Mouse (Mus musculus): ENCODE data around the gene Gm49711. TPM values are rescaled to one million over a fixed set of nuclear protein-coding genes. Genes with fewer than 3 reads are reported as not detected.

Gene Gm49711
- 0.13 and 0.29 TPM in 2 replicates for polyA plus RNA-seq (2015; fragmentation: Nextera tagmentation; extraction: Ambion mirVana)

DNA sequence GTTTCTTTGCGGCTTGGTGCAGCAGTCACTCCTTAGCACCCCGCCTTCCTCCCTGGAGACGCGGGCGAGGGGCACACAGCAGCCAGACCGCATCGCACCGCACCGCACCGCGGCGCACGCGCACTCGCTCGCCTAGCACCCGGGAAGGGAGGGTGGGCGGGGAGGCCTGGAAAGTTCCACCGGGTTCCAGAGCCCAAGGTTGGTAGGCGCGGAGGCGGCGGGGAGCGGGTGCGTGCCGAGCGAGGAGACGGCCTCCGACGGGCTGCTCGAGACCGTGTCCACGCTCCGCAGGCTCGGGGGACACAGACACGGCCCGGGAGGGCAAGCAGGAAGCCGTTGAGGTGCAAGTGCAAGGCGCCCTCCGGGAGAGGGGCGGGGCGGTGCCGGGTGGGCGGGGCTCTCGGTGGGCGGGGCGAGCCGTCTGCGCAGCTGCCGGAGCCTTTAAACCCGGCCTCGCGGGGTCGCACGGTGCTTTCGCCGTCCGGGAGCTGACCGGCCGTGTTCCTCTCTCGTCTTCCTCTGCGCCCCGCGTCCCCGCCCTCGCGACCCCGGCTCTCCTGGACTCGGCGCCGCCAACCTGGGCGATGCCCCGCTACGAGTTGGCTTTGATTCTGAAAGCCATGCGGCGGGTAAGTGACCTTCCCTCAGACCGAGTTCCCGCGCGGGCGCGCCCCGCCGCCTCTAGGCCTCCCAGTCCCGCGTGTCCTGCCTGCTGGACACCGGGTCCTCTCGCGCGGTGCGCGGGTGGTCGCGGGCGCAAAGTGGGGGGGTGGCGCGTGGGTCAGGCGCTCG lies at the start of gene Gm49711, which contains the start of the genes Mrps6 and Slc5a3:
TSS of gene Gm49711 (plus strand) at position 465 of the 792 bp plus-strand sequence.
TSS of gene Mrps6 (plus strand) at position 419 of the 792 bp plus-strand sequence.
TSS of gene Slc5a3 (plus strand) at position 471 of the 792 bp plus-strand sequence.
- H3K27me3 ChIP-seq (ENCODE audit: insufficient read depth, low read length), result no peaks in the 10 kb centered on the region
- peaks cover 10% of the 10 kb centered on the region; the same call in 1 of the 2 replicates for H3K36me3 ChIP-seq (ENCODE audit: insufficient read depth, low read length)
- peaks cover 12% of the 10 kb centered on the region; the same call in 1 of the 2 replicates for H3K4me1 ChIP-seq (replicated peaks; ENCODE audit: insufficient read depth, low read length)
- H3K4me2 ChIP-seq (ENCODE audit: low read length), result peak within 1 kb of the TSS; percentile 72
- H3K9me3 ChIP-seq (replicated peaks; ENCODE audit: low read length), result no peaks in the 10 kb centered on the region; the same call in 1 of the 2 replicates
- DNase-seq (ENCODE audit: low spot score) (peak; percentile 88), ATAC-seq (replicated peaks; ENCODE audit: low FRiP score, low read depth) (peak; percentile 89)
- H3K9ac ChIP-seq (ENCODE audit: low read depth, low read length), result peak within 1 kb of the TSS; percentile 81
- H3K4me3 ChIP-seq (replicated peaks; ENCODE audit: low read depth, low read length), result peak within 1 kb of the TSS; percentile 92
- TF ChIP-seq CTCF (IDR thresholded peaks at IDR 0.05; ENCODE audit: low read depth), result no peak
- H3K27ac ChIP-seq, result peak within 1 kb of the TSS; percentile 77
- under 1% methylated on average over 79 of the region's 99 CpGs for WGBS

DNA sequence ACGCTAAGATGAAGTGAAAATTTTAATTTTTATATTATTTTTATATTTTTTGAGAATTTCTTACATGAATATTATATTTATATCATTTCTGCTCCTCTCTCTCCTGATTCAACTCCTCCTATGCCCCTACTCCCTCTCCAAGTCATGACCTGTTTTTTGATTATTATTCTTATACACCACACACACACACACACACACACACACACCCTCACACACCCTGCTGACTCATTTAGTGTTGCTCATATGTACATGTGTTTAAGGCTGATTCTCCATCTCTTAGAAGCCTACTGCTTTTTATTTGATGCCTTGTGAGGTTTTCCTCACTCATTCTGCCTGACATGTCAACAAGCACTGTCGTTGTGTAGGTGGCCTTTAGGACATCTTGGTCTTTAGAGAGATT lies 48.5 kb upstream of the Gm49711 start:
- H3K9me3 ChIP-seq (replicated peaks; ENCODE audit: low read length), result no peaks in the 10 kb centered on the region
- no peak overlapping the region for H3K27ac ChIP-seq
- ATAC-seq (replicated peaks; ENCODE audit: low FRiP score, low read depth), result no peak
- no peaks in the 10 kb centered on the region for H3K27me3 ChIP-seq (ENCODE audit: insufficient read depth, low read length)
- no peaks in the 10 kb centered on the region for H3K36me3 ChIP-seq (ENCODE audit: insufficient read depth, low read length)
- no peak overlapping the region for H3K4me3 ChIP-seq (replicated peaks; ENCODE audit: low read depth, low read length)
- TF ChIP-seq CTCF (IDR thresholded peaks at IDR 0.05; ENCODE audit: low read depth), result no peak
- no peak overlapping the region for H3K4me2 ChIP-seq (ENCODE audit: low read length)
- DNase-seq (ENCODE audit: low spot score), result no peak
- H3K9ac ChIP-seq (ENCODE audit: low read depth, low read length), result no peak overlapping the region
- WGBS, result 91% methylated on average over 2 of the region's 2 CpGs
- H3K4me1 ChIP-seq (replicated peaks; ENCODE audit: insufficient read depth, low read length), result no peaks in the 10 kb centered on the region

DNA sequence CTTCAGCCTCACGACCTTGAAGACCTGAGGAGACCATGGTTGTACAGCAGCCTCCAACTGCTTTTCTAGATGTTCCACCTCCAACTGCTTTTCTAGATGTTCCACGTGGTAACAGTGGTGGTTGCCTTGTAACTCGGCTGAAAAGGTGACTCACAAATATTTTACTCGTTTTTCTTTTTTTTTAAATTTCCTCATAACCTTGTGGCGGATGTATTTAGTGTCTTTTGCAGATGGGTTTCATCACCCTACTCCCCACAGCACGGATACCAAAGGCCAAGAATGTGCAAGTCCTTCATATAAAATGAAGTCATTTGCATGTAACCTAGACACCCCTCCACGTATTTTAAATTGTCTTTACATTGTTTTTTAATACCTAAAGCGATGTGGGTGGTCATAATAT lies 41.3 kb upstream of the Gm49711 start:
- Histone ChIP-seq H3K4me3 (replicated peaks; ENCODE audit: low read depth, low read length) (no peak overlapping the region), H3K9me3 (replicated peaks; ENCODE audit: low read length) (no peaks in the 10 kb centered on the region), H3K27me3 (ENCODE audit: insufficient read depth, low read length) (no peaks in the 10 kb centered on the region), H3K27ac (no peak overlapping the region), H3K4me1 (replicated peaks; ENCODE audit: insufficient read depth, low read length) (0 out of 2 replicates have a peak, but pooled peaks cover 2% of the 10 kb centered on the region), H3K36me3 (ENCODE audit: insufficient read depth, low read length) (no peaks in the 10 kb centered on the region), H3K4me2 (ENCODE audit: low read length) (no peak overlapping the region), H3K9ac (ENCODE audit: low read depth, low read length) (no peak overlapping the region)
- no peak for TF ChIP-seq CTCF (IDR thresholded peaks at IDR 0.05; ENCODE audit: low read depth)
- no peak for ATAC-seq (replicated peaks; ENCODE audit: low FRiP score, low read depth)
- no peak for DNase-seq (ENCODE audit: low spot score)
- 67% methylated on average over 8 of the region's 8 CpGs for WGBS

DNA sequence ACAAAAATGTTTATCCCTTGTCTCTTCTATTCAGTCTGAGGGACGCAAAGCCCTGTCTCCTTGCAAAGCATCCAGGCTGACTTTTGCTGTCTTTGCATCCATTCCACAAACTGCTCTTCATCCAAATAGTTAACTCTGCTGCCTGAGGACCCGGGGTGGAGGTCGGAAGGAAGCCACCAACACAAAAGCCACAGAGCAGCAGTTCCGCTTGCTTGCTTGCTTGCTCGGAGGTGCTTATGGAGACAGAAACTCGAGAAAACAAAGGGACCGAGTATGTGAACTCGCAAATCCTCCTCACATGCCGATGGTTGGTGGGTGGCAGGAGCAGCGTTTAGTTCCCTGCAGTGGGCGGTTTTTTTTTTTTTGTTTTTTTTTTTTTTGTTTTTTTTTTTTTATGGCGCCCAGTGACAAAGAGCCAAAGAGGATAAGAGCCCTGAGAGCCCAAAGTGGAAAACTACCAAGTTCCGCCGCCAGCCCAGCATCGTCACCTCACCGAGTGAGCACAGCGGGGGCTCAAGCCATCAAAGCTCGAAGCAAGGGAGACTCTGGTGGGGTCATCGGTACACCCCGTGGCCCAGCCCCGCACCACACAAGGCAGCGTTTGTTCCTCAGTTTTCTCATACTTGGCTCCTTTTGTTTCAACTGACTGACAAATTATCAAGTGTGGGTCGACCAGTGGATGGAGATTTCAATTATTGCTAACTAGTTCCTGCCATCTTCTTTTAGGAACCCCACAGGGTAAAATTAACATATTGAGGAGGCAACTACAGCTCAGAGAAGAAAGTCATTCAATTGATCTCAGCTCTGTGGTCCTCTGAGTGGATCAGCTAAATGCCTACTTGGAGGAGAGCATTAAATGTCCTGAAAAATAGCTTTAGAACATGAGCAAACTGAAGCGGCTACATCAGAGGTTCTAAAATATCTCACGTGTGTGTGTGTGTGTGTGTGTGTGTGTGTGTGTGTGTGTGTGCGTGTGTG lies 38.7 kb upstream of the Gm49711 start:
- H3K36me3 ChIP-seq (ENCODE audit: insufficient read depth, low read length), result no peaks in the 10 kb centered on the region
- peak overlapping the region; percentile 34 for H3K4me3 ChIP-seq (replicated peaks; ENCODE audit: low read depth, low read length)
- 0 out of 2 replicates have a peak, but pooled peaks cover 5% of the 10 kb centered on the region for H3K4me1 ChIP-seq (replicated peaks; ENCODE audit: insufficient read depth, low read length)
- H3K9ac ChIP-seq (ENCODE audit: low read depth, low read length), result peak overlapping the region; percentile 56
- H3K27me3 ChIP-seq (ENCODE audit: insufficient read depth, low read length), result no peaks in the 10 kb centered on the region
- peak overlapping the region; percentile 61 for H3K4me2 ChIP-seq (ENCODE audit: low read length)
- ATAC-seq (replicated peaks; ENCODE audit: low FRiP score, low read depth) (peak; percentile 76), DNase-seq (ENCODE audit: low spot score) (peak; percentile 80)
- H3K9me3 ChIP-seq (replicated peaks; ENCODE audit: low read length), result no peaks in the 10 kb centered on the region
- H3K27ac ChIP-seq, result peak overlapping the region; percentile 79
- 8% methylated on average over 26 of the region's 26 CpGs for WGBS
- TF ChIP-seq CTCF (IDR thresholded peaks at IDR 0.05; ENCODE audit: low read depth), result no peak

DNA sequence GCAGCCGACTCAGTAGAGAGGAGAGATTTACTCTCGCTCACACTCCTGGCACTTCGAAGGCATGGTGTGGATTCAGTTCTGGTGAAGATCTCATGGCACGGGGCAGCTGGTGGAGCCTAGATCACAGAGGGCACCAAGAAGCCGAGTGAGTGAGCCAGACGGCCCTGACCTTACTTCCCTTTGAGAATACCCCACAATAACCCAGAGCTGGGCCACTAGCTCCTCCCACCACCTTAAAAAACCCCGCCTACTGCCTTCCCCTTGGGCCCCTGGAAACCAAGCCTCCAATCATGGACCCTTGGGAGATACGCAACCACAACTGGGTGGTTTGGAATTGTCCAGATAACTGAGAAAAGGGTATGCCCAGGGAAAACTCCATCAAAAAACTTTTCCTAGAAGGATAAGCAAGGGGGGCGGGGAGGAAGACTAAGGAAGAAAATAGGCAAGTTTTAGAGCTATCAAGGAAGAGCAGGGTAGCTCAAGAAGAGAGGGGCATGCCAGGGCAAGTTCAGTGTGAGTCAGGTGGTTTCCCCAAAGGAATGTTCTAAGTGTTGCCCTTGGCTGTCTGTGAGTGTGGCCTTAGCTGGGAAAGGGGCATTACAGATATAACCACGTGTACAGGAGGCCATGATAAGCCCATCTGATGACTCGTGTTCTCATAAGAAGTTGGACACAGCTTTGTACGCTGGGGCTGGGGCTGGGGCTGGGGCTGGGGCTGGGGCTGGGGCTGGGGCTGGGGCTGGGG lies 36.3 kb upstream of the Gm49711 start:
- Histone ChIP-seq H3K36me3 (ENCODE audit: insufficient read depth, low read length) (no peaks in the 10 kb centered on the region), H3K4me3 (replicated peaks; ENCODE audit: low read depth, low read length) (no peak overlapping the region), H3K9me3 (replicated peaks; ENCODE audit: low read length) (no peaks in the 10 kb centered on the region), H3K27ac (no peak overlapping the region), H3K4me2 (ENCODE audit: low read length) (no peak overlapping the region), H3K27me3 (ENCODE audit: insufficient read depth, low read length) (no peaks in the 10 kb centered on the region), H3K9ac (ENCODE audit: low read depth, low read length) (no peak overlapping the region), H3K4me1 (replicated peaks; ENCODE audit: insufficient read depth, low read length) (0 out of 2 replicates have a peak, but pooled peaks cover 5% of the 10 kb centered on the region)
- WGBS, result 85% methylated on average over 12 of the region's 12 CpGs
- TF ChIP-seq CTCF (IDR thresholded peaks at IDR 0.05; ENCODE audit: low read depth), result no peak
- ATAC-seq (replicated peaks; ENCODE audit: low FRiP score, low read depth), result no peak
- no peak for DNase-seq (ENCODE audit: low spot score)
